Mouse (Mus musculus) urinary bladder, postnatal 14 days (tissue): ENCODE measurements around the gene Flcn.
A peak's percentile ranks its signal among the peaks of the same experiment; 100 is the strongest.

Experiments used
- DNase-seq: peaks from one replicate; pipeline ENCODE4 v3.0.0; 2021; ENCODE audit warnings: low spot score

Gene Flcn

DNA sequence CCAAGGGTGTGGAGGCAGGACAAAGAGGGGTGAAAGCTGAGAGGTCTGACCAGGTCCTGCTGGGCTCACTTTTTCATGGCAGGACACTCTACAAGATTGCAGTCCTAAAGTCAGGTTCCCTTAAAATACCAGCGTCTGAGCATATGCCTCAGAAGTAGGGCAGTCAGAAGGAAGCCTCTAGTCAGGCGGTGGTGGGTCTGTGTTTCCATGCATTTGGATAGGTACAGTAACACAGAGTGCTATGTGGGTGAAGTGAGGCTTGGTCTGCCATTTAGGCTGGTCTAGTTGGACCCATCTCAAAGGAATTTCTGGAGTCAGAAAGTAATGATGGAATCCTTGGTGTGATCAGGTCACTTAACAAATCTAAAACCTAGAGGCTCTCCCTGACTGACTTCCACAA lies 40.5 kb downstream of the Flcn start:
- DNase-seq = no peak

DNA sequence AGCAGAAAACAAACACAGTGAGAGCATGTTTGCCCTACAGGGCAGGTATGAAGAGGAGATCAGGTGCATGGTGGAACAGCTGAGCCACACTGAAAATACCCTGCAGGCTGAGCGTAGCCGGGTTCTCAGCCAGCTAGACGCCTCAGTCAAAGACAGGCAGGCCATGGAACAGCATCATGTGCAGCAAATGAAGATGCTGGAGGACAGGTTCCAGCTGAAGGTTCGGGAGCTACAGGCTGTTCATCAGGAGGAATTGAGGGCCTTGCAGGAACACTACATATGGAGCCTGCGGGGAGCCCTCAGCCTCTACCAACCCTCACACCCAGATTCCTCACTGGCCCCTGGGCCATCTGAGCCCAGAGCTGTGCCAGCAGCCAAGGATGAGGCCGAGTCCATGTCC lies 49.0 kb downstream of the Flcn start:
- no peak for DNase-seq

DNA sequence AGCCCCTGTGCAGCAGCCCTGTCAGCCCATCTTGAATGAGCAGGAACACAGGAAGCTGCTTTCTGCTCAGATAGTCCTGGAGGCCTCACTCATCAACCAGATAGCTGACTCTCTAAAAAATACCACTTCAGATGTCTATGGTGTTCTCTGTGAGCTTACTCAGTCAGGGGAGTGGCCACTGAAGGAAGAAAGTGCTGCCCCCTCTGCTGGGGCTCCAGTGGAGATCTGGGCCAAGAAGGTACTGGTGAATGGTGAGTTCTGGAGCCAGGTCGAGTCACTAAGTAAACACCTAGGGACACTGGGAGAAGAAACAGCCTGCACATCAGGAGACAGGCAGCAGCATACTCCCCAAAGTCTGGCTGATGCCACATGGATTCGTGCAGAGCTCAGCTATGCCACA lies 50.2 kb downstream of the Flcn start:
- no peak for DNase-seq

DNA sequence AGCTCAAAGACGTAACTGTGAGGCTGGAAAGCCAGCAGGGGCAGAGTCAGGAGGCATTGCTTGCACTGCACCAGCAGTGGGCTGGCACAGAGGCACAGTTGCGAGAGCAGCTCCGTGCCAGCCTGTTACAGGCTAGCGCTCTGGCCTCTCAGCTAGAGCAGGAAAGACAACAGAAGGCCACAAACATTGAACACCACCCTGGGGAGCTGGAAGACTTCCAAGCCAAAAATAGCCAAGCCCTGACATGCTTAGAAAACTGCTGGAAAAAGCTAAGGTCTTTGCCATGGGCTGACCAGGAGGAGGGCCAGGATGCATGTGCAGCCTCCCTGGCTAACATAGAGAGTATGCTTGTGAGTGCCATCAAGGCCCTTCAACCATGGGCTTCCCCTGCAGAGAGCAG lies 50.6 kb downstream of the Flcn start:
- peak; percentile 44 for DNase-seq

DNA sequence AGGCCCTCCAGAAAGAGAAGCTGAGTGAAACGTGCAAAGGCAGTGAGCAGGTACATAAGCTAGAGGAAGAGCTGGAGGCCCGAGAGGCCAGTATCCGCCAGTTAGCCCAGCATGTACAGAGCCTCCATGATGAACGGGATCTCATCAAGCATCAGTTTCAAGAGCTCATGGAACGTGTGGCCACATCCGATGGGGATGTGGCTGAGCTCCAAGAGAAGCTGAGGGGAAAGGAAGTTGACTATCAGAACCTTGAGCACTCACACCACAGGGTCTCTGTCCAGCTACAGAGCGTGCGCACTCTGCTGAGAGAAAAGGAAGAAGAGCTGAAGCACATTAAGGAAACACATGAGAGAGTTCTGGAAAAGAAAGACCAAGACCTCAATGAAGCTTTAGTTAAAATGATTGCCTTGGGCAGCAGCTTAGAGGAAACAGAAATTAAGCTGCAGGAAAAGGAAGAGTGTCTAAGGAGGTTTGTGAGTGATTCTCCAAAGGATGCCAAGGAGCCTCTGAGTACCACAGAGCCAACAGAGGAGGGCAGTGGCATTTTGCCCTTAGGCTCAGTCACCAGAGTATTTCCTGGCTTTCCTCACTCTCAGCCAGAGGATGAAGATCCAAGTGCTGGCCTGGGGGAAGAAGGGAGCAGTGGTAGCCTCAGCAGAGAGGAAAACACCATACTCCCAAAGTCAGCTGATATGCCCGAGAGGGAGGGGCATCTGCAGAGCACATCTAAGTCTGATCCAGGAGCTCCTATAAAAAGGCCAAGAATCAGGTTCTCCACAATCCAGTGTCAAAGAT lies 51.4 kb downstream of the Flcn start:
- DNase-seq = no peak

DNA sequence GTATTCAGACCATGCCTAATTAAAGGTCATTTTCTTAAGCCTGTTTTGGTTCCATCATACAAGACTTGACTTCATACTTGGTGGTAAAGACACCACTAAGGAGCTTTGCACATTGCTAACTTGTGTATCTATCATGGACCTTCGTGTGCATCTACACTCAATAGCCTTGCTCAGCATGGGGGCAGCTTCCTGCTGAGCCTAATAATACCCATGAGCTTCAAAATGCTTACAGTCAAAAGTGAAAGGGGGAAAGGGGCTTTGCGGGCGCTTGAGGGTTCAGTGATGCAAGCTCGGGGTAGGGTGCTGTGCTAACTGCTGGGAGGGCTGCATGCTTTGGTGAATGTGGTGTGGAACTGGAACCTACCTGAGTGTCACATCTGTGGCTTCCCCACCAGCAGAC lies 53.5 kb downstream of the Flcn start:
- DNase-seq = no peak

DNA sequence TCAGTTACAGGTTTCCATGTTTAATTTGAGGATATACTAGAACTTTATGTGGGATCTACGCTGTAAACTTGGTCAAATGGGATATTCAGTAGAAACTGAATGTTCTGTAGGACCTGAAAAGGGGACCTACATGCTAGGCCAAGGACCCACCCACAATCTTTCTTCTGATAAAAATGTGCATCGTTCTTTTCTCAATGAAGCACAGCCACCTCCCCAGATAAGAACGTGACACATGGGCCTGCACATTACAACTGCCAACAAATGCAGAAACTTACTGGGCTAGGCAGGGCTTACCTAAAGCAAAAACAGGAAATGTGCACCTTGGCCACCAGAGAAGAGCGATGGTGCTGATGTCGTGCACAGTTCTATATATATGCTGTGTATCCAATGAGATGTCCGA lies 55.3 kb downstream of the Flcn start:
- DNase-seq = no peak

DNA sequence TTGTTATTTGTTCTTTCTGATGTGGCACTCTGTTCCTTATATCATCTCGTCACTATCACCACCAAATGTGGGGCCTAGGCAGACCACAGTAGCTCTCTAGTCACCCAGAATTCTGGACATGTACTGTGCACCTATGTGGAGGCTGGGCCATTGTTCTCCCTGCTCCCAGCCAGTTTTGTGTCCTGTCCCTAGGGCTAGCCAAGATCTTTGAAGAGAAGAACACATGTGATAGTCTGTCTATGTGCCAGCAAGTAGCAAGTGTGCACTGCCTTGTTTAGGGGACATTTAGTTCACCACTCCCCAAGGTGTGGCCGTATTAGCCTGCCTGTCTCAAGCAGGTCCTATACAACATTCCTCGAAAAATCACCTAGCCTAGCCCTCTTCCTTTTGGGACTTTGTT lies 60.8 kb downstream of the Flcn start:
- no peak for DNase-seq

DNA sequence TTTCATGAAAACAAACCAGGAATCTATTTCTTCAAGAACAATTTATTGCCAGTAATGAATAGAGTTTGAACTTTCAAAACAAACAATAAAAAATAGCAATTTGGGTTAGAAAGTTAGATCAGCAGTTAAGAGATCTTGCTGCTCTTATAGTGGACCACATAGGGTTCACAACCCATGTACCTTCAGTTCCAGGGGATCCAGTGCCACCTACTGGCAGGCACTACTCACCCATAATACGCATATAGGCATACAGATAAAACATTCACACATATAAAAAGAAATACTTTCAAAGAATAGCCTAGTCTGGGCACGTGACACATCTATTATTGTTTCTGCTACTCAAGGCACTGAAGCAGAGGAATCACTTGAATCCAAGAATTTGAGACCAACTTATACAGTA lies 63.2 kb downstream of the Flcn start:
- DNase-seq = peak; percentile 70

DNA sequence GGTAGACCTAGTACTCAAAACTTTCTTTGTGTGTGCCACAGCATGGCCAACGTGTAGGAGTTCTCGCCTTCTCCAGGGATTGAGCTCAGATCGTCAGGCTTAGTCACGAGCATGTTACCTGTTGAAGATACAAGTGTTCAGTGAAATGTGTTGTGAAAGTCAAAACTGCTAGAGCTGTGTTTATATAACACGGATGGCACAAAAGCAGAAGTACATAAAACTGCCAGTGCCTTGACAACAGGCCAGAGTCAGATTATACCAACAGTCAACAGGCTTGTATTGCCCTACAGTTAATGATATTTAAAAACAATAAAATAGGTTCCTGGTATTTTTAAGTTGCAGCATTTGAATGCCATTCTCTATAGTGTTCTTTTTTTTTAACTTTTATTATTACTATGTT lies 64.0 kb downstream of the Flcn start:
- no peak for DNase-seq

DNA sequence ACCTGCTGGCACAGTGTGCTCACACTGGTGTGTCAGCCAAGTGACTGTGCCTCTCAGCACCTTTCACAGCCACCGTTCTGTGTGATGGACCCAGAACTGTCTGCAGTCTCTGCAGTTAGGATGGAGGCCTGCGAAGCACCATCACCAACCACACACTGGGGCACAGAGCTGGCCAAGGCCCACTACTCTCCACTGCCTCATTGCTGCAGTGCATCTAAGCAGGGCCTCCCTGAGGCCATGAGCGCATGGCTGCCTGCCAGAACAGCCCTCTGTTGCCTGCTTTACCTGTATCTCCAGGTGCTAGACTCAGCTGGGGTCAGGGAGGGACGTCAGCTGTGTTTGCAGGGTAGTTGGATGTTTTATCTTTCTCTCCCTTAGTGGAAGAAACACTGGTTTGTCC lies 65.4 kb downstream of the Flcn start:
- DNase-seq = peak; percentile 45

DNA sequence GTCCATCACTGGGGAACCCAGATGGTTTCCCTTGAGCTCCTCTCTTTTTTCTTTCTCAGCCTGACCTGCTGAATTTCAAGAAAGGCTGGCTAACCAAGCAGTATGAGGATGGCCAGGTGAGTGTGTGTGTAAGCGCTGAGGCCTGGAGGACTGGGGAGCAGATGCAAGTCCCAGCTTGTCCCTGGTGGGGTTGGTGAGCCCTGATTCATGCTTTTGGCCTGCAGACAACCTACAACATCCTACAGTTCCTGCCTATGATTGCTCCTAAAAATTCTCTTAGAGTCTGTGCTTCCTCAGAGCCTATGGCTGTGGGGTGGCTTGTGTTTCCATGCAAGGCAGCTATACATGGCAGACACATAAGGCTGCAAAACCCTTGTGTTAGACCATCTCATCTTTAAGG lies 66.1 kb downstream of the Flcn start:
- peak; percentile 42 for DNase-seq

DNA sequence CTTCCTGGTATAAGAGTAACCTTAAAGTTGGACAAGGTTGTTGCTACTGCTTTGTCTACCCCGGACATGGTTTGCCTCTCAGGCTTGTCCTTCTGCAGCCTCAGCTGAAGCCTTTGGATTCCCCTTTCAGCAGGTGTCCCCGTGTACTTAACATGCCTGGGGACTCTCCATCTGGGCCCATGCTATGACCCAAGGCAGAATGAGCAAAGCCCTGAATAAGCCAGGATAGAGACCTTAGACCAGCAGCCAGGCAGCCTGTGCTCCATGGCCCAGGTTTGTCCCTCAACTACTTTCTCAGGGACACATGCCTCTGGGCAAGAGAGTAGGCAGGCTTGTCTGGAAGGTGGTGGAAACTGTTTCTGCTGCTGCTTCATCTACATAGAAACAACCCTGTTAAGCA lies 66.5 kb downstream of the Flcn start:
- DNase-seq = no peak

DNA sequence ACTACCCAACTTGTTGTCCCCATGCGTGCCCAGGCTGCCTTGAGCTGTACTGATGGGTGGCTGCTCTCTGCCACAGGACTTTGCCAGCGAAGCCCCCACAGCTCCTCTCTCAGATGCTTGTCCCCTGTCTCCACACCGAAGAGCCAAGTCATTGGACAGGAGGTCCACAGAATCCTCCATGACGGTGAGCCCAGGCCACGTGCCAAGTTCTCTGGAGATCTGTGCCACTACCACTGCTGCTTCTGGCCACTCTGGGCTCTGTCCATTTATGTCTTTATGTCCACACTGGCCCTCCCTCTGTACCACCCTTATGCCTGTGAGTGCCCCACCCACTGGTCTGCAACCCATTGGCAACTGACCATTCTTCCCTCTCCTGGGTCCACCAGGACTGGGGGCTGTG lies 67.9 kb downstream of the Flcn start:
- no peak for DNase-seq
